Mouse (Mus musculus) adrenal gland, adult (tissue): ENCODE data around the gene Ring1.
"Not testable (repeated sequence)": the region's sequence is repeated elsewhere in the genome, so short reads cannot be mapped to it uniquely, and the experiment has no call there.

ENCODE experiments used
- DNase-seq, 2 experiments: peaks; one replicate each; pipeline ENCODE4 v3.0.0; 2022 to 2023; ENCODE audit warnings: low spot score in 1 of 2; ENCODE audit not compliant: inconsistent age in 2 of 2

Gene Ring1

DNA sequence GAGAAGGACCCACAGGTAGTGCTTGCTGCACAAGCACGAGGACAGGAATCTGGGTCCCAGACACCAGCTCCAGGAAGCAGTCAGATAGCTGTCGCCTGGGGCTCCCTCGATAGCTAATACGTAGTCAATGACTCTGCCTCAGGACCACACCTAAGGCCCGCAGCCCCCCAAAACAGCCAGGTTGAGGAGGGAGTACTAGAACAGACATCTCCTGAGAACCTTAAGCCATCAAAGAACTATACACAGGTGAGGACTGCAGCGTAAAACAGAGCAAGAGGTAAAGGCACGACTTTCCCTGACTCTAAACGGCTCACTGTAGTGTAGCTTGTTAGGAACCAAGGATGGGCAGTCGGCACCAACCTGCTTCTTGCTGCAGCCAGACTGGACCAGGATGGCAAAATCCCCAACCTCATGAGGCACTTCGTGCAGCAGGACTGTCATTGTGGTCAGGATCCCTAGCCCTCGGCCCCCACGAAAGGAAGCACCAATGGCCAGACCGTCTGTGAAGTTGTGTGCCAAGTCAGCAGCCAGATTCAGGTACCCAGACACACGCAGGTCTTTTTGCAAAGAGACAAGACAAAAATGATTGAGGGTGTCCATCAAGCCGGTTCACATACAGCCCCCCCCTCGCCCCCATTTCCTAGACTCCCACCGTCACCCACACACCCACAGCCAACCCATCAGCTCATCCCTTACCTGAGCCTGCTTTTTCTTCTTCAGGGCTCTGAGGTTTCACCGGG is 4.8 kb upstream of the Ring1 start:
- DNase-seq: peak; percentile 24 to 64

DNA sequence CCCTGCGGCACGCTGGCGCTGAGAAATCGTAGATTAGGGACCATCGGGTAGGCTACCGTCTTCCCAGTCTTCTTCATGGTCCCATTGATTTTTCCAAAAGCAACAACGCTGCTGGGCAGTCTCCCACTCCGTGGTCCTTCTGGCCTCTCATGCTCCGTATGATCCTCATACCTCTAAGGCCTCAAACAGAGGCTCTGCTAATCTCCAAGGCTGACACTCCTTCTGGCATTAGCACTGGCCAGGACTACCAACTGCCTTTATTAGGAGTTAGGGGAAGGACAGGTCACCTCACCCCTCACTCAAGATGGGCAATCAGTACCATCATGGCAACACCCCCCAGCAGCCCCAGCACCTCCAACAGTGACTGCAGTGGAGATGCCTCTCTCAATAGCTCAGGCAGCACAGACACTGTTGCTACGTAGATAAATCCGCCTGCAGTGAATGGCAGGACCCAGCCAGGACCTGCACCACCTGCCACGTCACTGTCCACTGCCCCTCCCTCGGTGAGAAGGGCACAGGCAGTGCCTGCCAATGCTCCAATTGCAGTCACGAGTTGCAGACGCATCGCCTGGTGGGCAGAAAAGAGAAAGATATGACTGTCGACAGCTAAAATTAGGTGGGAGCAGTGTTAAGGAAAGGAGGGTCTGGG is 4.1 kb upstream of the Ring1 start:
- DNase-seq: peak in 1 of 2 experiments; percentile 37

DNA sequence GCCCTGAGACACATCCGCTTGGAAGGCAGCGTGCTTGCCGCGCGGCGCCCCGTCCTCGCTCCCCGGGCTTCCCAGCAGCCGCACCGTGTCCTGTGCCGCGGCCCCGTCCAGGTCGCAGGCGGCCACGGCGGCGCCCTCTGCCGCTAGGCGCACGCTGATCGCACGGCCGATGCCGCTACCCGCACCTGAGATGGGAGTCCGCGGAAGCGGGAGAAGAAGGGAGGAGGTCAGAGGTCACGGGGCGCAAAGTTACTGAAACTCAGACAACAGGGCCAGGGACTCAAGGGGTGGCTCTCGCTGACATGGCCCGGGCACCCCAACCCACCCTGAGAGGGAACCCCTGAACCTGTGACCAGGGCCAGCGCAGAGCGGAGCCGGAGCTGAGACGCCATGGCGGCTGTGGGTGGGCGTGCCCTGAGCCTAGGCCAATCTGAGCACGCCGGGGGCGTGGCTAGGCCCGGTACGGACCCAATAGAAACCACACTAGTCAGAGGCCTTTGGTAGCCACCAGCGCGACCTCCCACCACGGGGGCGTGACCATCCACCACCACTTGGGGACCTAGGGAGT is 3.3 kb upstream of the Ring1 start, which contains the start of gene H2-Ke6:
H2-Ke6 (minus strand) TSS at position 405 of the 568 bp plus-strand sequence.
- peak; percentile 96 to 98 for DNase-seq

DNA sequence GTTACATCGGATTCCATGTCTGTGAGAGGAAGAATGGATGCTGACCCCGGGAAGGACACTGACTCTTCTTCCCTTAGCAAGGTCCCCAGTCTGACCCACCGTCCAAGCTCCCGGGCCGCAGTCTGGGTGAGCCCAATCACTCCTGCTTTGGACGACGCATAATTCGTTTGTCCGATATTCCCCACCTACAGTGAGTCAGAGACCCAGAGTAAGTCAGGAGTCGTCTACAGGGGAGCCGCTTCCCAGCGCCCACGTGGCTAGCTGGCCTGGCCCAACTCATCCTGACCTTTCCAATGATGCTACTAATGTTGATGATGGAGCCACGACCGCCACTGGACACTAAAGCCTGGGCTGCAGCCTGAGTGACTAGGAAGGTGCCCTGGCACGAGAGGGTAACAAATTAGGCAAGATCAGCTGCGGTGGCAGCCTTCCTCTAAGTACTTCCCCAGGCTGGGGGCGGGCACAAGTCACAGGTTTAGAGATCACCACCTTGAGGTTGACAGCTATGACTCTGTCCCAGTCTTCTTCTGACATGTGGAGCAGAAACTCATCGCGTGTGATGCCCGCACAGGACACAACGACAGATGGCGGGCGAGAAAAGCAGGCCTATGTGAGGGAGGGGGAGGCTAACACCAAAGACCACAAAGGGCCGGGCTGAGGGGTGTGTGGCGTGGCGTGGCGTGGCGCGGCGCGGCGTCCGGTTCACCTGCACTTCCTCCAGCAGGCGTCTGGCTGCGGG is 2.6 kb upstream of the Ring1 start:
- DNase-seq: peak; percentile 81 to 89

DNA sequence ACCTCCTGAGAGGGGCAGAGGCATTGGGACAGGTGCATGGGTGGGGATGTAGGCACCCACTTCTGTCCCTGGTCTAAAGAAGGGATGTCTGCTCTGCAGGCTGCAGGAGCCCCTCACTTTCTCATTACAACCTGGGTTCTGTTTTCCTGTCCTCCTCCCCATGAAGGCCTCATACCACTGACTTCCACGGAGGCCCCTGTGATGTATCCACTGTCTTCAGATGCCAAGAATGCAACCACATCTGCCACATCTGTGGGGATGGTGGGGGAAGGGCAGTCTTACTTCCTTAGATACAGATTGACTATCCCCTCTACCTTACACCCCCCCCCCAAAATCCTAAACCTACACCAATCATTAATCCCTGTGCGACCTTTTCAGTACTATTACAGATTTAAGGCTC is 1.7 kb upstream of the Ring1 start:
- DNase-seq: peak in 1 of 2 experiments; percentile 37

DNA sequence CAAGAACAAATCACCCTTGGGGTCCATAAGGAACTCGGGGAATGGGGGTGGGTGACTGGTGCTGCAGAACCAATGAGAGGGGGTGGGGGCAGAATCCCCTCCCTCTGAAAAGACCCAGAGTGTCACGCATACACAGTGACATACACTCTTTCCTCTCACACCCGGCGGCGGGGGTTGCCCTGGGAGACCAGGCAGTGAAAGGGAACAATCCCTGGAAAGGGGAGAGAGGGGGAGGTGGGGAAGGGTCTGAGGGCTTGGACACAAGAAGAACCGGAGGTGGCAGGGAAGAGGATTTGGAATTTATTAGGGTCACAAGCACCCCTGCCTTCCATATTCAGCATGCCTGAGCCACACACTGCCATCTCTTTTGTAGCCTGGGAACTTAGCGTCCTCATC is 1.3 kb upstream of the Ring1 start:
- peak in 1 of 2 experiments; percentile 59 for DNase-seq

DNA sequence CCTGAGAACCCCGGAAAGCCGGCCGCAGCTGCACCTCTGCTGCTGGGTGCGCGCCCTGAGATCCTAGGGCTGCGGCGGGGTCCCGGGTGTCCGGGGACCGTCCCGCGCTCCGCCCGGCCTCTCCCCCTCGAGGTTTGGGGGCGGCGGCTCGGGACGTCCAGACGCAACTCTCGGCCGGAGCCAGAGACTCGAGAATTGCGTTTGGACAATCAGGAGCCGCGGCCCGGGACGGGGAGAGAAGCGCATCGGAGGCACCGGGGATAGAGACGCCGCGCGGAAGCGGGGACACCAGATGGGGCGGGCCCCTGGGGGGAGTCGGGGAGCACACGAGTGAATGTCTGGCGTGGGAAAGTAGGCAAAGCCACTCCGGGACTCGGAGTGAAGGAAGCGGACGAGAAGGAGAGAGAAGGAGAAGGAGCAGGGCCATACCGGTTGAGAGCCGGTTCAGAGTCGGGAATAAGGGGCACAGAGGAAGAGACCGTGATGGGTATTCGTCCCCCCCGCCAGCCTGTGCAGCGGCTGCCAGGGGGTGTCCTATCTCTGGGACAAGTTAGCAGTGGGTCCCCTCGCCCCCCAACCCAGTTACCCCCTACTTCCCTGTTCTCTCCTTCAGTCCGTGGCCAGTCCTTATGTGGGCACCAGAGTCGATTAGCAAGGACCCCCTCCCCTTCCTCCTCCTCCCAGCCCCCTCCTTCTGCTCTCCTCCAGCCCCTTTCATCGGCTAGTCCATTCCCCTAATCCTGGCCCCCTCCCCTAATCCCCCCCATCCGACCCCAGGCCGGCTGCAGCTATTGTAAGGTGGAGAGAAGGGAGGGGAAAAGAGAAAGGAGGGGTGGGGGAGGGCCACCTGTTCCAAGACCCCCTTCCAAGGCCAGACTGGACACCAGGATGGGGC is 628 bp upstream of the Ring1 start:
- DNase-seq: no peak

DNA sequence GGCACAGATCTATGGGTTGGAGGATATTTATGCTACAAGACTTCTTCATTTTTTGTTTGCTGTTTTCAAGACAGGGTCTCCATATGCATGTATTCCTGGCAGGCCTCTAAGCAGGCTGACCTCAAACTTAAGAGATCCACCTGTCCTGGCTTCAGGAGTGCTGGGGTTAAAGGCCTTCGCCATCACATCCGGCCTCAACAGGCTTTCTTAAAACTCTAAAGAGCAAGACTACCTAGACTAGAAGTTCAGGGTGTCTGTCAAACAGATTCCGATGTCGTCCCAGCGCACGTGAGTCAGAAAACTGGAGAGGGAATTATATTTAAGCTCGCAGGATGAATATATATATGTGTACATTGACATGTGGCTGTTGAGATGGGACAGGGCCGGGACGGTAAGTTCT is 802 bp downstream of the Ring1 start:
- DNase-seq: peak in 1 of 2 experiments; percentile 48

DNA sequence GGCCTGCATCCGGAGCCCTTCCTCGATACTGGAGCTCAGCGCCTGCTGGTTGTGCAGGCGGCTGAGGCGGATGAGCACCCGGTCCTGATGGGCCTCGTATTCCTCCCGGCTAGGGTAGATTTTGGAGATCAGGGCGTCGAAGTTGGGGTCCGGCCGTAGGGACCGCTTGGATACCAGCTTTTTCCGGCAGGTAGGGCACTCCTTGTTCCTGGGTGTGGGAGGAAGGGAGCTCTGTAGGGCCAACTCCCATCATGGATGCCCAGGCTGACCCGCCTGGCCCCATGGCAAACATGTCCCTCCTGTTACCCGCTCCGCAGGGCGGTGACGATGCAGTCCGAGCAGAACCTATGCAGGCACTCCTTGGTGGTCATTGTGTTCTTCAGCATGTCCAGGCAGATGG is 1.5 kb downstream of the Ring1 start:
- DNase-seq: peak; percentile 28 to 40

DNA sequence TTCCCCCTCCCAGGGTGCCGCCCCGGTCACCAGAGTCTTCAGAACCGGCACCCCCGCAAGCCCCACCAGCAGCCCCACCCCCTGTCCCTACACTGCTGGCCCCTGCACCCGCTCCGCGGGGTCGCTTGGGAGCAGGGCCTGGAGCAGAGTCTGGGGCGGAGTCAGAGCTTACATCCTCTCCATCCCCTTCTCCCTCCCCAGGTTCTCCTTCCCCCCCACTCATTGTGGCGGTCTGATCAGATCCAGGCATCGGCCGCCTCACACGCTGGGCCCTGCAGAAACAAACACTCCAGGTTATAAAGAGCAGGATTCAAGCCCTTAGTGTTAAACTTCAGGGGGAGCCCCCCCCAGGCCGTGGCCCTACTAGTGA is 2.1 kb downstream of the Ring1 start:
- DNase-seq: peak in 1 of 2 experiments; percentile 27

DNA sequence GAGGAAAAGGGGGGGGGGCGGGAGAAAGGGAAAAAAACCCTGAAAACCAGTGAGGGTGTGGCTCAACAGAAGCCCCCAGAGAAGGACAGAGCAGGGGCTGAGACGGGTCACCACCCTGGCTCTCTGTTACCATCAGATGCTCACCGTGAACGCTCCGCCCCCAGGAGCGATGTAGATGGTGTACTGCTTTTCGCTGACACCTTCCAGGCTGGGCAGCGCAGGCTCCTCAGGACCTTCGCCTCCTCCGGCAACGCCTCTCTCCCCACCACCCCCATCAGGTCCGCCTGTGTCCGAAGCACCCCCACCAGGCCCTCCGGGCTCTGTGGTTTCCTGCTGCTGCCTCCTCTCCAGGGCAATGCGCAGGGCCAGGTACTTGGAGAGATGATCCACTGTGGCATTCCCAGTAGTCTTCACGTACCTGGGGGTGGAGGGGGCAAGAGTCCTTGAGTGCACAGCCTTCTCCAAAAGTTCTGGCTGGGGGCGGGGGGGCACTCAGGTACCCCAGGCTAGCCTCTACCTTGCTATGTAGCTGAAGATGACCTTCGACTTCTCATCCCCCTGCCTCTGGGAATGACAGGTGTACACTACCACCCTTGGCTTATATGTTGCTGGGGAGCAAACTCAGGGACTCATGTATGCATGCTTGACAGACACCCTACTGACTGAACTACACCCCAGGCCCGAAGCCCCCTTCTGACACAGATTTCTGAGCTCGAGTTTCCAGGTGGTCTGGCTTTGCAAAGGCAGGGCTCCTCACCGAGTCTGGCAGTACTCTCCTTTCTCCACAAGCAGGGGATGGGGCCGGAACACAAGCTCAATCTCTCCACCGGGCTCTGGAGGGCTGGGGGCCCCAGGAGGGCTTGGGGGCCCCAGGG is 2.7 kb downstream of the Ring1 start:
- DNase-seq: peak; percentile 27 to 31

DNA sequence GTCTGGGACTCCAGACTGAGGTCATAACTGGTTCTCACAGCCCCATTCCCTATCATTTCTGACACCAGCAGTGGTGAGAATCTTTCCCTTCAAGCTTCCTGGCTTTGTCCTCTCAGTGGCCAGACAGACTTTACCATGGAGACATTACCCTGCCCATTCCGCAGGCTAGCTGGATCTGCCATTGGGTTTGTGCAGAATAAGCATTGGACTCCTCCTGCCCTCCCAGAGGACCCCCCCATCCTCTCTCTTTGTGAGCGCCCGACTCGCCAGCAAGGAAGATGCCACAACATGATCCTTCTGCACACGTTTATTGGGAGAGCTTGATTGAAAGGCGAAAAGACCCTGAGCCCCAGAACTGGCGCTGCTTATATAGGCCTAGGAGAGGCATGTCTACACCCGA is 11.0 kb downstream of the Ring1 start:
- DNase-seq: no peak

DNA sequence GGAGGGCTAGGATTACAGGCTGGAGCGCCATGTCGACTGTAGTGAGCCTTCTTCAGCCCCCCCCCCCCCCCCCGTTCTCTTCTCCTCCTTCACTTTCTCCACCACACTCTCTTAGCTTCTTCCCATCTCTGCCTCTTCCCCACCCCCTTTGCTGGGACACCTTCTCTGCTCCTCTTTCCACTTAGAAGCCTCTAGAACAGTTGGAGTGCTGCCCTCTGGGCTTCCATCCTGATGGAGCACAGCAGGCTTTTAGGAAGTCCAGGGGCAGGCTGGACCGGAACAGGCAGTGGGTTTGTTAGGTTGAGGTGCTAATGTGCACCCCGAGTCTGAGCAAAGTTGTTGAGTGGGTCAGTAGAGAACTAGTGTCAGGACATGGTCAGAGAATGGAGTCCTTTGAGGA is 14.3 kb downstream of the Ring1 start:
- no peak for DNase-seq

DNA sequence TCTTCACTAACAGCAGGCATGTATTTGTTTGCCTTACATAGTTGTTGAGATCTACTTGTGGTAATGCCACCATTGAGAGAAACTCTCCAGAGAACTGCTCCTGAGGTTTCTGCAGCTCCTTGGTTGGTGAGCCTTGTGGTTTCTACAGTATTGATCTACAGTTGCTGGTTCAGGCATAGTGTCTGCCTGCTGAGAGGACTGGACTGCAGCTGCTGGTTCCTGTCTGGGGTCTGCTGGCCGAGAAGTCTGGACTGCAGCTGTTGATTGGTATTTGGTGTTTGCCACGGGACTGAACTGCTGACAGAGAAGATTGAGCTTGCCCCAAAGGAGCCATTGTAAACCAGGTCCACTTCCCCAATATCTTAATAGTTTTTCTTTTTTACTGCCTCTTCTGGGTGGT is 17.9 kb downstream of the Ring1 start:
- no peak for DNase-seq

DNA sequence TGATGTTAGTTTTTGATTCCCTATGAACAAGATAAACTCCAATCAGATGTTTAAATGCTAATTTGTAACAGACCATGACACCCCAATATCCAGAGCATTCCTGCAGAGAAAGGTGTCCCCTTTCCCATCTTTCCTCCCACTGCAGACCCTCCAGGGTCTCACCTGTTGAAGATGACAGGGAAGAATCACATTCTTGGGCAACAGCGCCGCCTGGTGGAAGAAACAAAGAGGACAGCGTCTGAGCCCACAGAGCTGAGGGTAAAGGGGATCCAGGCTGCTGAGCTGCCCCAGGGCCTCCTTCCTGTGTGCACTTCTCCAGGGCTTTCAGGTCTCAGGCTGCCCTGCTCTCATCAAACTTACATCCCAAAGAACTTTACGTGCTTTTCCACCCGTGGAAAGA is 21.1 kb downstream of the Ring1 start:
- DNase-seq: peak; percentile 27 to 76

DNA sequence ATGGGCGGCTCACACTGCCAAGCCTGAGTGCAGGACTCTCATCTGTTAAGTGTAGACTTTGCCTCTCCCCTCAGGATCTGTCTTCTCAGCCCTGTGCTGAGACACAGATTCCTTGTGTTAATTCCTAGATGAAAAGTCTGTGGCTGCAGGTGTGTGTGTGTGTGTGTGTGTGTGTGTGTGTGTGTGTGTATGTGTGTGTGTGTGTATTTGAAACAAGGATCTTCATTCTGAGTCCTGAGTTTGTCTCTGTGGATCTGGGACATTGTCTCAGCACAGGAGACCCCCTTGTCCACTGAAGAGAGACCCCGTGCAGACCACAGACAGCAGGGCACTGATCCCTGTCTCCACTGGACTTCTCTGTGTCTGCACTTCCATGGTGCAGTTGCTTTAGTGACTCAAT is 23.7 kb downstream of the Ring1 start:
- not testable (repeated sequence) for DNase-seq

DNA sequence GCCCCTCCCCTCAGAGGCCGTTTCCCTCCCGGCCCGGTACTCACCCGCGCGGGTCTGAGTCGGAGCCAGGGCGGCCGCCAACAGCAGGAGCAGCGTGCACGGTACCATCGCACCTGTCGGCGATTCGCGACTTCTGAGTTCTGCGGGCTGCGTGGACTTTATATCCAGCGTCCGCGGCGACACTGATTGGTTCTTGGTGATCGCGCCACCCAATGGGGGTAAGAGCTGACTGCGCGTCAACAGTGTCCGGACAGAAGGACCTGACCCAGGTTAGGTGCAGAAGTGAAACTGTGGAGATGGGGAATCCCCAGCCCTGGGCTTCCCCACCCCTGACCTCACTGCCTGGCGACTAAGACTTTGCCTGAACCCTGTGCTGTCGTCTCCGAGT is 24.3 kb downstream of the Ring1 start, which contains the start of gene H2-K1:
H2-K1 (minus strand) TSS at position 198 of the 388 bp plus-strand sequence.
- peak; percentile 95 to 98 for DNase-seq

DNA sequence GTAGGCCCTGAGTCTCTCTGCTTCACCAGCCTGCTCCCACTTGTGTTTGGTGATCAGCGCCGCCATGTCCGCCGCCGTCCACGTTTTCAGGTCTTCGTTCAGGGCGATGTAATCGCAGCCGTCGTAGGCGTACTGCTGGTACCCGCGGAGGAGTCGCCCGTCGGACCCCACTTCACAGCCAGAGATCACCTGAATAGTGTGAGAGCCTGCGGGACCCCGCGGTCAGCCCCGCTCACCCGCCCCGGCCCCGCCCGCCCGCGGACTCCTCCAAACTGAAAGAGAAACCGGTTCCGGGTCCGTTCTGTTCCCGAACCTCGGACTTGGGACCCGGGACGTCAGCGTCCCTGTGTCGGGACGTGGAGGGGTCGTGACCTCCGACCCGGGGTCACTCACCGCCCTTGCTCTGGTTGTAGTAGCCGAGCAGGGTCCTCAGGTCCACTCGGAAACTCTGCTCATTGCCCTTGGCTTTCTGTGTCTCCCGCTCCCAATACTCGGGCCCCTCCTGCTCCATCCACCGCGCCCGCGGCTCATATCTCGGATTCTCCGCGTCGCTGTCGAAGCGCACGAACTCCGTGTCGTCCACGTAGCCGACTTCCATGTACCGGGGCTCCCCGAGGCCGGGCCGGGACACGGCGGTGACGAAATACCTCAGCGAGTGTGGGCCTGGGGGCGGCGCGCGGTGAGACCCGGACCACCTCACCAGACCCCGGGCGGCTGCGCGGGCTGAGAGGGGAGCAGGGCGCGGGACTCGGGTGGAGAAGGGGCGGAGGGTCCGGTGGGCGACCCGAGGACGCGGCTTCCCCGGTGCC is 24.9 kb downstream of the Ring1 start:
- DNase-seq: peak; percentile 45 to 75

DNA sequence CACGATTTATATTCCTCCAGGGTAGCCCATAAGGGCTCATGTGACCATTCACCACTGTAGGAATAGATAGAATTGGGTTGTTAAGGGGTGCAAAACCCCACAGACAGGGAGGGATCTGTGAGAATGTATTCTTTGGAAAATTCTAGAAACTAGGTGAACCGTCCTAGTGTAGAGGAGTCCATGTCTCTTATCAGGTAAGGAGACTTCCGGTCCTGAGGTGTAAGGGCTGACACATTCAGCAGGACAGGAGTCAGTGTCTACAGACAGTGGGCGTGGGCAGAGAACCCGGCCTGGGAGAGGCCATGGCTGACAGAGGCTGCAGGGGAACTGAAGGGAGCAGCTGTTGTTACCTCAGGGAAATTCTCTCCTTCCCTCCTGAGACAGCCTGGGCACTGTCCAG is 25.8 kb downstream of the Ring1 start:
- not testable (repeated sequence) for DNase-seq
